ENCODE assay signal across 19 mouse cellular contexts in the genomic region with DNA sequence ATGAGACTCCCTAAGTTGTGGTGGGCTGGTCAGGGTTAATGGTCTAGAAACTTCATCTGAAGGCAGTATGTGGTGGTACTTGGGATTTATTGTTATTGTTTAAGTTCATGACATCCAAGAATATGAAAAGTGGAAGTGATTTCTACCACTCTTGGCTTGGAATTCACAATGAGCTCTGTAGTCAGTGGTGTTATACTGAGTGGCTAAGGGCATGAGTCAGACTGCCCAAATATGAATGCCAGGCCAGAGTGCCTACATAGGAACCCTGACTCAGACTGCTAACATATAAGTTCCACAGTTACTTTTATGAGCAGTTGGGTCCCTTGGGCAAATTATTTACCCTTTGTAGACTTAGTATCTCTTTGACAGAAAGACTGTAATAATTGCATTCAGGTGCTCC. TPM values are rescaled to one million over a fixed set of nuclear protein-coding genes. Genes with fewer than 3 reads are reported as not detected.
"Had no signal": no experiment of that assay in that cellular context is flagged by ENCODE, and none has a peak within 500 bp of the region (broad histone marks: within the 10 kb centered on the region; RNA-seq: fewer than 3 reads in every experiment).

No protein-coding gene starts in this region.

- H3K4me3 ChIP-seq: limb, embryonic 12.5 days; limb, embryonic 15.5 days; lung, embryonic 15.5 days; megakaryocyte, embryonic 14.5 days; midbrain, embryonic 10.5 days; midbrain, embryonic 13.5 days had no signal

- ATAC-seq: intestine, embryonic 16.5 days; liver, postnatal 0 days; midbrain, embryonic 13.5 days; midbrain, embryonic 16.5 days had no signal

- H3K27ac ChIP-seq: limb, embryonic 12.5 days; limb, embryonic 15.5 days; liver, embryonic 14.5 days; lung, embryonic 15.5 days; macrophage; midbrain, embryonic 10.5 days; midbrain, embryonic 13.5 days had no signal

- H3K27me3 ChIP-seq: limb, embryonic 12.5 days; limb, embryonic 15.5 days; lung, embryonic 15.5 days; midbrain, embryonic 13.5 days had no signal

- H3K4me1 ChIP-seq: limb, embryonic 15.5 days; megakaryocyte, embryonic 14.5 days had no signal

- H3K36me3 ChIP-seq: limb, embryonic 12.5 days; limb, embryonic 15.5 days; lung, embryonic 15.5 days; midbrain, embryonic 10.5 days; midbrain, embryonic 13.5 days had no signal

- H3K4me2 ChIP-seq: limb, embryonic 12.5 days; limb, embryonic 15.5 days; liver, embryonic 11.5 days; lung, embryonic 15.5 days; midbrain, embryonic 13.5 days had no signal

- H3K9me3 ChIP-seq: limb, embryonic 12.5 days; limb, embryonic 15.5 days; lung, embryonic 15.5 days; megakaryocyte, embryonic 14.5 days; midbrain, embryonic 10.5 days; midbrain, embryonic 13.5 days had no signal

- DNase-seq: kidney, adult 18-20 months; kidney, adult 9 months; kidney, postnatal 14 days; kidney, postnatal 4 days; left cerebral cortex, postnatal 4 days; liver, postnatal 0 days; thymus, adult 18-20 months; thymus, postnatal 36 days had no signal

- H3K9ac ChIP-seq: limb, embryonic 12.5 days; limb, embryonic 15.5 days; liver, embryonic 14.5 days; liver, postnatal 0 days; lung, embryonic 15.5 days; midbrain, embryonic 13.5 days had no signal

RNA-seq across cellular contexts. Expression of gene Trpm6, which starts 7.4 kb away (rescaled TPM):
- polyA plus RNA-seq: macrophage had no signal
